Mouse (Mus musculus): ENCODE results near the gene Rpsa. TPM values are rescaled to one million over a fixed set of nuclear protein-coding genes. Genes with fewer than 3 reads are reported as not detected.

Gene Rpsa
- polyA plus RNA-seq, 1 experiment = 1,195 TPM

DNA sequence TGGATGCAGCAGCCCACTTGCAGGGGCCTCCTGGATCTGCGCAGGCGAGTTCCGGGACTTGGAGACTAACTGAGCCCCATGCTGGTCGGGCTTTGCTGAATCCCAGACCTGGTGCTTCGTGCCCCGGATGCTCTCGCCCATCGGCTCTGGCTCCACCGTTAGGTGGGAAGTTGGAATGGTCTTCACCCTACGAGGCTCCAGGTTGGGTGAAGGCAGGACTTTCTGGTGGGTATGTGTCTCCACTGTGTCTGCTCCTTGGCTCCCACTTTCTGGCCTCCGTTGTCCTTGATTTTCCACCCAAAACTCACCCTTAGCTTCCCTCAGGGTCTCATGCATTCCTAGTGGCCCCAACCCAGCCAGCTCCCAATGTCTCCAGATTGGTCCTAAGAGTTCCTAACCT, 8.0 kb downstream of the Rpsa start:
- no peak overlapping the region for H3K4me3 ChIP-seq (ENCODE audit: insufficient read depth, low read depth, low read length)
- no peaks in the 10 kb centered on the region for H3K27me3 ChIP-seq (replicated peaks; ENCODE audit: control insufficient read depth, insufficient read depth, low read length)
- no peak for DNase-seq
- no peaks in the 10 kb centered on the region for H3K4me1 ChIP-seq (ENCODE audit: control insufficient read depth, insufficient read depth, low read length)
- no peak for TF ChIP-seq CTCF (conservative IDR thresholded peaks at IDR 0.05; ENCODE audit: insufficient read depth, insufficient read length, low read depth, low read length)
- no peak overlapping the region for H3K27ac ChIP-seq (ENCODE audit: insufficient read depth, low read depth, low read length)
- H3K36me3 ChIP-seq (ENCODE audit: control insufficient read depth, insufficient read depth, low read length) = no peaks in the 10 kb centered on the region; the same call in 1 of the 2 replicates
- WGBS = 93% methylated on average over 11 of the region's 11 CpGs

DNA sequence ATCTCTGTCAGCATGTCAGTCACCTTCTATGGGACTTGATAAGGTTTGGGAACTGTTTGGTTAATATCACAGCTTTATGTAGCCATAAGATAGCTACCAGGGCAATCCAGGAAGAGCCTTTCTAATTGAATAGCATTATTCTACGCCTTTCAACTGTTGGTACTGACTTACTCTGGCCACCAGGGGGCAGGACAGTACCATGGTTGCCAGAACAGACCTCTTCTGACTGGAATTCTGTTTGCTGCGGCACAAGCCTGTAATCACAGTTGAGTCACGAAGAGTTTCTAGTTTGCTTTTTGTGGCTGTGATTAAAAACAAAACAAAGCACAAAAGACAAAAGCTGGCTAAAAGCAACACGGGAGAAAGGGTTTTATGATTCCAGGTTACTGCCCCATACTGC, 13.2 kb downstream of the Rpsa start:
- H3K27ac ChIP-seq (ENCODE audit: insufficient read depth, low read depth, low read length) = no peak overlapping the region
- peak; percentile 90 for TF ChIP-seq CTCF (conservative IDR thresholded peaks at IDR 0.05; ENCODE audit: insufficient read depth, insufficient read length, low read depth, low read length)
- TF ChIP-seq POLR2A (IDR thresholded peaks at IDR 0.05; ENCODE audit: low read depth, low read length) = no peak
- no peaks in the 10 kb centered on the region for H3K4me1 ChIP-seq (ENCODE audit: control insufficient read depth, insufficient read depth, low read length)
- no peak overlapping the region for H3K4me3 ChIP-seq (ENCODE audit: insufficient read depth, low read depth, low read length)
- DNase-seq = peak; percentile 75
- no peaks in the 10 kb centered on the region for H3K36me3 ChIP-seq (ENCODE audit: control insufficient read depth, insufficient read depth, low read length)
- H3K27me3 ChIP-seq (replicated peaks; ENCODE audit: control insufficient read depth, insufficient read depth, low read length) = no peaks in the 10 kb centered on the region
- 4% methylated on average over 4 of the region's 4 CpGs for WGBS

DNA sequence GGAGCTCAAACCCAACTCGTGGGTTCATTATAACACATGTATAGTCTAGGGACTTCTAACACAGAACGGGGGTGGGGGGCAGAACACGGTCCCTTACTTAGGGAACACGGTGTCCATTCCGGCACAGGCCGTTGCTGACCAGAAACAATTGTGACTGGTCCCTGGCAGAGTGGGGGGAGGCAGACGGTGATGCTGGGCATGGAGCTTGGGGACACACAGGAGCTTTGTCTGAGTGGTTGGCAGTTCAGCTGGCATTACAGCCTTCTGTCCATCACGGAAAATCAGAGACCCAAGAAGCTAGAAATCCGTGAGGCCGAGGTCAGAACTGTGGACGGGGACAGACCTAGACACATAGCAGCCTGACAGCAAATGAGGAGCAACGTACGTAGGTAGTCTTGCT, 17.0 kb downstream of the Rpsa start:
- Histone ChIP-seq H3K36me3 (ENCODE audit: control insufficient read depth, insufficient read depth, low read length) (no peaks in the 10 kb centered on the region), H3K4me3 (ENCODE audit: insufficient read depth, low read depth, low read length) (no peak overlapping the region), H3K27me3 (replicated peaks; ENCODE audit: control insufficient read depth, insufficient read depth, low read length) (no peaks in the 10 kb centered on the region), H3K4me1 (ENCODE audit: control insufficient read depth, insufficient read depth, low read length) (no peaks in the 10 kb centered on the region), H3K27ac (ENCODE audit: insufficient read depth, low read depth, low read length) (no peak overlapping the region)
- no peak for DNase-seq
- no peak for TF ChIP-seq CTCF (conservative IDR thresholded peaks at IDR 0.05; ENCODE audit: insufficient read depth, insufficient read length, low read depth, low read length)
- no peak for TF ChIP-seq POLR2A (IDR thresholded peaks at IDR 0.05; ENCODE audit: low read depth, low read length)
- 82% methylated on average over 13 of the region's 13 CpGs for WGBS

DNA sequence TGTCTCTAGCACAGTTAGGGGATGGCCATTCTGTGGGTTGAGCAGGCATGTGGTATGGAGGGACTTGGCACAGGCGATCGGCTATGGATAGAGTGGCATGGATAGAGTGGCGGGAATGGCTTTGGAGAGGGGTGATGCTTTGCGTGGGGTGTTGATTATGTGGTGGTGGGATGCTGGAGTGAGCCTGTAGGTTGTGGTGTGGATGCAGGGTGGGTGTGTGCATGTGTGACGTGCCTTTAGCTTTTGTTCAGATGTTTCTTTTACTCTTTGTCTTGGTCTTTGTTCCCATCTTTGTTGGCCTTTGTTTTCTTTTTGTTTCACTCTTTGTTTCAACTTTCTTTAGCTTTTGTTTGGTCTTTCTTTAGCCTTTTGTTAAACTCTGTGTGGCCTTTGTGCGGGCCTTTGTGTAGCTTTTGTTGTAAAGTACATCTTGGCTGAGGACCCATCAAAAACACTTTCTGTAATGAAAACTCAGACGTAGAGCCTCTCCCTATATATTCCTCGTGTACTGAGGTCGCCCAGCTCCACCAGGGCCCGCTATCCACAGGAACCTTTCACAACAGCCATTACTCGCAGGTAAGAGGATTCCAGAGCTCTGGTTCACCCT, 21.8 kb downstream of the Rpsa start, which contains the start of gene Mobp:
Gene Mobp (plus strand): TSS at position 486 of the 607 bp plus-strand sequence.
- no peak within 1 kb of the TSS for H3K4me3 ChIP-seq (ENCODE audit: insufficient read depth, low read depth, low read length)
- WGBS = 84% methylated on average over 11 of the region's 11 CpGs
- H3K4me1 ChIP-seq (ENCODE audit: control insufficient read depth, insufficient read depth, low read length) = no peaks in the 10 kb centered on the region
- H3K27ac ChIP-seq (ENCODE audit: insufficient read depth, low read depth, low read length) = no peak within 1 kb of the TSS
- TF ChIP-seq CTCF (conservative IDR thresholded peaks at IDR 0.05; ENCODE audit: insufficient read depth, insufficient read length, low read depth, low read length) (no peak), POLR2A (IDR thresholded peaks at IDR 0.05; ENCODE audit: low read depth, low read length) (no peak)
- DNase-seq = no peak
- no peaks in the 10 kb centered on the region for H3K36me3 ChIP-seq (ENCODE audit: control insufficient read depth, insufficient read depth, low read length)
- H3K27me3 ChIP-seq (replicated peaks; ENCODE audit: control insufficient read depth, insufficient read depth, low read length) = no peaks in the 10 kb centered on the region

DNA sequence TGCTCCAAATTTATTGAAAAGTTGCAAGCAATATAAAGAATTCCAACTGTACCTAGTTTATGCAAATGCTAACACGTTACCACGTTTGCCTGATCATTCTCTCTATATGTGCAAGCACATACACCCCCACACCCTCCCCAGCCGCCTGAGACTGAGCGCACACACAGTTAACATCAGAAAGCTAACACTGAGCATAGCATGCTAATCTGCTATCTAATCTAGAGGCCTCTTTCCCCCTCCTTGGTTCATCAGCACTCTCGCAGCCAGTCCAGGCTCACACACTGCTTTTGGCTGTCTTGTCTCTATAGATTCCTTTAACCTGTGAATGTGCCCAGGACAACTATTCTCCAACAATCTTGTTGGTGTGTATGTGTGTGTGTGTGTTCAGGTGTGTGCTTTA, 23.7 kb downstream of the Rpsa start:
- Histone ChIP-seq H3K4me3 (ENCODE audit: insufficient read depth, low read depth, low read length) (no peak overlapping the region), H3K27me3 (replicated peaks; ENCODE audit: control insufficient read depth, insufficient read depth, low read length) (no peaks in the 10 kb centered on the region), H3K27ac (ENCODE audit: insufficient read depth, low read depth, low read length) (no peak overlapping the region), H3K36me3 (ENCODE audit: control insufficient read depth, insufficient read depth, low read length) (no peaks in the 10 kb centered on the region), H3K4me1 (ENCODE audit: control insufficient read depth, insufficient read depth, low read length) (no peaks in the 10 kb centered on the region)
- no peak for DNase-seq
- TF ChIP-seq CTCF (conservative IDR thresholded peaks at IDR 0.05; ENCODE audit: insufficient read depth, insufficient read length, low read depth, low read length) (no peak), POLR2A (IDR thresholded peaks at IDR 0.05; ENCODE audit: low read depth, low read length) (no peak)
- WGBS = 77% methylated on average over 5 of the region's 5 CpGs

DNA sequence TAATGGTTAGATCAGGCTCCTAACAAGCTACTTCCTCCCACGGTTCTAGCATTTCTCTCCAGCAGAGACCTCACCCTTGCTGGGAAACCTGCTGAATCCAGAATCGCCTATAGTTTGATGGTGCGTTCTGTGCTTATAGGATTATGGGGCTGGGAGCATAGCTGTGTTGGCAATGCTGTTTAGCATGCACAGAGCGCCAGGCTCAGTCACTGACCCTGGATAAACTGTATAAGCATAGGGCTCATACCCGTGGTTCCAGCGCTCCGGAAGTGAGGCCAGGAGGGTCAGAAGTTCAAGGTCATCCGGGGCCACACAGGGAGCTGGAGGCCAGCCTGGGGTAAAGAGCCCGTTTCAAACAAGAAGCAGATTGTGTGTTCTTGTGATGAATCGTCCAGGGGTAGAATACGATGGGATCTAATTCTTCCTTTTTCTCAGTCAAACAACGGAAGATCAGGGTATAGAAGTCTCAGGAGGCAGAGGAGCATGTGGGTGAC, 24.5 kb downstream of the Rpsa start:
- no peak overlapping the region for H3K4me3 ChIP-seq (ENCODE audit: insufficient read depth, low read depth, low read length)
- no peaks in the 10 kb centered on the region for H3K27me3 ChIP-seq (replicated peaks; ENCODE audit: control insufficient read depth, insufficient read depth, low read length)
- H3K4me1 ChIP-seq (ENCODE audit: control insufficient read depth, insufficient read depth, low read length) = no peaks in the 10 kb centered on the region
- no peak for TF ChIP-seq CTCF (conservative IDR thresholded peaks at IDR 0.05; ENCODE audit: insufficient read depth, insufficient read length, low read depth, low read length)
- TF ChIP-seq POLR2A (IDR thresholded peaks at IDR 0.05; ENCODE audit: low read depth, low read length) = no peak
- WGBS = 74% methylated on average over 12 of the region's 12 CpGs
- no peaks in the 10 kb centered on the region for H3K36me3 ChIP-seq (ENCODE audit: control insufficient read depth, insufficient read depth, low read length)
- DNase-seq = no peak
- no peak overlapping the region for H3K27ac ChIP-seq (ENCODE audit: insufficient read depth, low read depth, low read length)

DNA sequence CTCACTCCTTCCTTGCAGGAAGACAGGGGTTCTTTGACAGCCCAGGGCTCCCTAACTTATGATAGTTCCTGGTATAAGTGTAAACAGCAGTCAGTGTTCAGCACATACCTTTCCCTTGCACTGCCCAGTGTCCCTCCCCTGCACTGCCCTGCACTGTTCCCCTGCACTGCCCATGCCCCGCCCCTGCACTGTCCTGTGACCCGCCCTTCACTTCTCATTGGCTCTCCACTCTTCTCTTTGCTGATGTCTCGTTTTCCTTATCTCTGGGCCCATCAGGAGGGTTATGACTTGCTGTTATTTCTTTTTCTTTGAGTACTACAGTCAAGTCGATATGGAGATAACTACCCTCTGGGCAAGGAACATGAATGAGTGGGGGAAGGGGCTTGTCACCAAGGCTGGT, 30.6 kb downstream of the Rpsa start:
- 48% methylated on average over 4 of the region's 4 CpGs for WGBS
- Histone ChIP-seq H3K36me3 (ENCODE audit: control insufficient read depth, insufficient read depth, low read length) (no peaks in the 10 kb centered on the region), H3K4me1 (ENCODE audit: control insufficient read depth, insufficient read depth, low read length) (no peaks in the 10 kb centered on the region), H3K27ac (ENCODE audit: insufficient read depth, low read depth, low read length) (no peak overlapping the region), H3K27me3 (replicated peaks; ENCODE audit: control insufficient read depth, insufficient read depth, low read length) (no peaks in the 10 kb centered on the region), H3K4me3 (ENCODE audit: insufficient read depth, low read depth, low read length) (no peak overlapping the region)
- TF ChIP-seq POLR2A (IDR thresholded peaks at IDR 0.05; ENCODE audit: low read depth, low read length) (no peak), CTCF (conservative IDR thresholded peaks at IDR 0.05; ENCODE audit: insufficient read depth, insufficient read length, low read depth, low read length) (no peak)
- no peak for DNase-seq

Data from kidney, adult 2 months (tissue).